In the genomic region with DNA sequence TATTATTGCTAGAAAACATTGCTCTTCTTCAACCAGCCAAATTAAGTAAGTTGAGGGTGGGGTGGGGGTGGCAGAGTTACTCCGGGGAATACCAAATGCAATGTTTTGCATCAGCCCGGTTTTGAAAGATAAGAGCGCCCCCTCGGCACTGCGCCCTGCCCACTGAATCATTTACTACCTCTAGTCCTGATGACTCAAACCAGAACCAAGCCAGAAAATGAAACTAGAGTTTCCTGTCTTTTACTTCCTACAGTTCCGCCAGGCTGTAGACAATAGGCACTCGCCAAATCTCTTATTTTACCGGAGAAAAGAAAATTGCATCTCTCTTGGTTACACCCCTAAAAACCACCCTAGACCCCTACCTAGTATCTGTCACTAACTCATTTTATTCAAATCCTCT, we compare ENCODE assay signal across 8 mouse cellular contexts. TPM values are rescaled to one million over a fixed set of nuclear protein-coding genes. Genes with fewer than 3 reads are reported as not detected.
DNase-seq lines count a peak whose midpoint lies in the region; ATAC-seq lines count a peak whose summit lies in the region.

No protein-coding gene starts in this region.

- peak overlapping the region; percentile 74 for H3K9ac ChIP-seq in hindbrain, embryonic 14.5 days

- H3K4me1 ChIP-seq in hindbrain, embryonic 14.5 days (replicated peaks; ENCODE audit: control insufficient read depth, insufficient read depth, low read length), result peaks cover 6% of the 10 kb centered on the region; the same call in 1 of the 2 replicates

- H3K4me3 ChIP-seq in hindbrain, embryonic 14.5 days (replicated peaks; ENCODE audit: low read length), result peak overlapping the region; percentile 73

- ATAC-seq in frontal cortex, adult (ENCODE audit: low TSS enrichment), result peak; percentile 70
- no peak; the same call in 1 of the 2 replicates for ATAC-seq in hindbrain, embryonic 14.5 days (ENCODE audit: low FRiP score)

- H3K9me3 ChIP-seq in hindbrain, embryonic 14.5 days (ENCODE audit: control insufficient read depth, low read length), result no peaks in the 10 kb centered on the region

- no peaks in the 10 kb centered on the region for H3K27me3 ChIP-seq in hindbrain, embryonic 14.5 days (ENCODE audit: control insufficient read depth, insufficient read depth, low read length)

- H3K4me2 ChIP-seq in hindbrain, embryonic 14.5 days (replicated peaks), result peak overlapping the region; percentile 71

- H3K36me3 ChIP-seq in hindbrain, embryonic 14.5 days (replicated peaks; ENCODE audit: control insufficient read depth, insufficient read depth), result peaks cover 13% of the 10 kb centered on the region; the same call in 1 of the 2 replicates

- H3K27ac ChIP-seq in hindbrain, embryonic 14.5 days, result peak overlapping the region; percentile 48; the same call in 1 of the 2 replicates

- WGBS in hindbrain, embryonic 14.5 days, result 8% methylated on average over 8 of the region's 8 CpGs

- DNase-seq in Muller cell, postnatal 12 days (ENCODE audit: inconsistent ontology term), result peak; percentile 79
- DNase-seq in c-Kit-positive CD71-negative TER-119-negative erythroid progenitor cells, embryonic 14.5 days (ENCODE audit: low read depth), result peak; percentile 71
- DNase-seq in hindbrain, embryonic 14.5 days (ENCODE audit: low spot score), result peak; percentile 41
- DNase-seq in layer of hippocampus, postnatal 36 days, result peak; percentile 53 to 55
- DNase-seq in lung, postnatal 14 days, result peak; percentile 68
- peak; percentile 79 for DNase-seq in right cerebral cortex, adult 18-20 months
- peak; percentile 42 for DNase-seq in yolk sac, embryonic 10.5 days (ENCODE audit: low spot score)

RNA-seq across cellular contexts. Expression of a gene that starts 4.3 kb away (rescaled TPM):
- polyA plus RNA-seq in hindbrain, embryonic 14.5 days (2014; fragmentation: Nextera tagmentation; extraction: Ambion mirVana), result 24.4 and 26.3 TPM in 2 replicates
- total RNA-seq in layer of hippocampus, postnatal 36 days (2021), result 10 to 100 TPM; 33.9 to 36.4 TPM

RNA-seq across cellular contexts. Expression of a gene that starts 59.8 kb away (rescaled TPM):
- polyA plus RNA-seq in hindbrain, embryonic 14.5 days (2014; fragmentation: Nextera tagmentation; extraction: Ambion mirVana), result 1.8 and 2.0 TPM in 2 replicates
- under 1 TPM; 0.28 to 0.35 TPM for total RNA-seq in layer of hippocampus, postnatal 36 days (2021)
